Mouse (Mus musculus) embryo, embryonic 10 days (tissue): ENCODE measurements around the gene Olfr894.
"Not testable (repeated sequence)": the region's sequence is repeated elsewhere in the genome, so short reads cannot be mapped to it uniquely, and the experiment has no call there.

Source experiments
- DNase-seq: peaks from one replicate; pipeline ENCODE4 v3.0.0-alpha.2; 2015; ENCODE audit warnings: low spot score

Olfr894 gene

GRCm38 (mm10) chr9:38217755-38218154 is at the start of gene Olfr894:
Olfr894 (plus strand) TSS chr9:38218055.
- no peak for DNase-seq

- not testable (repeated sequence) for DNase-seq
Observed at GRCm38 (mm10) chr9:38168341-38168740, 49.5 kb upstream of the Olfr894 start.

- DNase-seq, result no peak
Observed at GRCm38 (mm10) chr9:38180721-38181120, 37.1 kb upstream of the Olfr894 start, which contains the start of gene Olfr891. Olfr891 (minus strand) TSS chr9:38180821.

- no peak for DNase-seq
Observed at GRCm38 (mm10) chr9:38208065-38208464, 9.8 kb upstream of the Olfr894 start, which contains the start of gene Olfr893. Olfr893 (plus strand) TSS chr9:38208365.

- DNase-seq, result no peak
Observed at GRCm38 (mm10) chr9:38252474-38252873, 34.6 kb downstream of the Olfr894 start, which contains the start of gene Olfr143. Olfr143 (plus strand) TSS chr9:38252774.

- DNase-seq, result no peak
Observed at GRCm38 (mm10) chr9:38267551-38267950, 49.7 kb downstream of the Olfr894 start, which contains the start of gene Olfr895. Olfr895 (plus strand) TSS chr9:38267851.
